Mouse (Mus musculus) thymus, adult 2 months (tissue): ENCODE data around the gene Notch3.
A peak's percentile ranks its signal among the peaks of the same experiment; 100 is the strongest.

Experiments
- CTCF ChIP-seq: fragments of 200-500 bp; IDR thresholded peaks from 2 replicates; pipeline ENCODE4 v1.5.1; 2012; ENCODE audit warnings: mild to moderate bottlenecking, control low read depth, low read length, moderate library complexity, borderline replicate concordance; ENCODE audit not compliant: control insufficient read depth, poor library complexity, insufficient read depth; ENCODE audit errors: extremely low read depth
- POLR2A ChIP-seq: fragments of 200-500 bp; IDR thresholded peaks from 2 replicates; pipeline ENCODE4 v1.6.1; 2012; ENCODE audit warnings: mild to moderate bottlenecking, low read length, control low read depth, moderate library complexity; ENCODE audit not compliant: control insufficient read depth, poor library complexity, insufficient read depth; ENCODE audit errors: extremely low read depth

GRCm38 (mm10) chr17:32142907-32143854 lies 23.5 kb downstream of the Notch3 start:
- 0 out of 2 replicates have a peak, but pooled peaks have one; percentile 23 for TF ChIP-seq POLR2A
- TF ChIP-seq CTCF: peak; percentile 81
